Mouse (Mus musculus): ENCODE data around the gene Sulf2.

- TF ChIP-seq POLR2A (IDR thresholded peaks at IDR 0.05; ENCODE audit: low read depth, low read length): no peak
- no peak for TF ChIP-seq CTCF (IDR thresholded peaks at IDR 0.05; ENCODE audit: extremely low read depth, insufficient read depth, insufficient read length, insufficient replicate concordance)
Measured at GRCm38 (mm10) chr2:166179457-166180101, 24.1 kb upstream of the Sulf2 start.

All from spleen, adult 2 months (tissue).